In the genomic region with DNA sequence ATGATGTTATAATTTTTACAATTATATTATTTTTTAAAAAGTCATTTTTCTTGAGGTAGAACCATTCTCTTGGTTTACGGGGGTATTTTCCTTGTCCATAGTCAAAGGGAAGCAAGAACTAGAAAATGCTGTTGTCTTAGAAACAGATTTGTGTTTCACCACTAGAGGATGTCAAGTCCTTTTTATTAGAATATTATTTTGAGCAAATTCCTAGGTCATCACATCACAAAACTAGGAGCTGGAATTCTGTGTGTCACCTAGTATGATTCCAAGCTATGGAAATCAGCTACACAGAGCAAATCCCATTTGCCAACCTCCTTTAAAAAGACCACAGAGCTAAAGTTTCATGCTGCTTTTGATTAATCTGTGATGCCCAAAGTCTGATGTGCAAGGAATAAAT, we compare ENCODE assay signal across 21 mouse cellular contexts. TPM values are rescaled to one million over a fixed set of nuclear protein-coding genes. Genes with fewer than 3 reads are reported as not detected.
DNase-seq lines count a peak whose midpoint lies in the region; ATAC-seq and TF ChIP-seq lines count a peak whose summit lies in the region.
"Had no signal": no experiment of that assay in that cellular context is flagged by ENCODE, and none has a peak within 500 bp of the region (broad histone marks: within the 10 kb centered on the region; RNA-seq: fewer than 3 reads in every experiment).

No protein-coding gene starts in this region.

- no peak for ATAC-seq in liver, postnatal 0 days
- ATAC-seq in liver, embryonic 11.5 days (replicated peaks; ENCODE audit: low FRiP score) = no peak

- TF ChIP-seq EP300 in heart, adult 2 months (IDR thresholded peaks at IDR 0.05; ENCODE audit: insufficient read depth, low read depth, low read length) = no peak
- no peak for TF ChIP-seq EP300 in liver, postnatal 0 days (IDR thresholded peaks at IDR 0.05; ENCODE audit: low read depth)

- peak; percentile 59 for TF ChIP-seq CTCF in heart, adult 2 months (IDR thresholded peaks at IDR 0.05)
- TF ChIP-seq CTCF in liver, postnatal 0 days (IDR thresholded peaks at IDR 0.05; ENCODE audit: low read depth) = peak; percentile 33

- H3K79me2 ChIP-seq in heart, adult 2 months (replicated peaks; ENCODE audit: control insufficient read depth, insufficient read depth, low read length) = no peaks in the 10 kb centered on the region; the same call in 1 of the 2 replicates

- intact Hi-C loops in heart, adult 2 months (cut with DNase I) = loop anchor here (10.0 kb wide), 1 partner anchor 133 kb away; no protein-coding TSS in a partner anchor
- intact Hi-C loops in heart, postnatal 14 days (cut with DNase I) = no loop called here

- peaks cover 3% of the 10 kb centered on the region for H3K27me3 ChIP-seq in heart, adult 2 months (ENCODE audit: control insufficient read depth, insufficient read depth, low read length)
- H3K27me3 ChIP-seq in liver, postnatal 0 days (ENCODE audit: insufficient read depth, low read length) = 0 out of 2 replicates have a peak, but pooled peaks cover 6% of the 10 kb centered on the region
- H3K27me3 ChIP-seq in liver, embryonic 11.5 days (replicated peaks; ENCODE audit: control insufficient read depth, insufficient read depth, low read length) = peaks cover 11% of the 10 kb centered on the region

- H3K4me1 ChIP-seq in heart, adult 2 months (ENCODE audit: control insufficient read depth, insufficient read depth, low read length) = peaks cover 2% of the 10 kb centered on the region; the same call in 1 of the 2 replicates
- peaks cover 8% of the 10 kb centered on the region for H3K4me1 ChIP-seq in liver, postnatal 0 days (ENCODE audit: insufficient read depth)
- peaks cover 15% of the 10 kb centered on the region for H3K4me1 ChIP-seq in liver, embryonic 11.5 days (replicated peaks; ENCODE audit: control insufficient read depth, insufficient read depth, low read length)

- no peaks in the 10 kb centered on the region for H3K9me3 ChIP-seq in liver, postnatal 0 days (ENCODE audit: low read length)
- no peaks in the 10 kb centered on the region for H3K9me3 ChIP-seq in liver, embryonic 11.5 days (ENCODE audit: control insufficient read depth, low read length)
- H3K9me3 ChIP-seq: embryonic facial prominence, embryonic 13.5 days; hindbrain, embryonic 10.5 days; limb, embryonic 13.5 days; megakaryocyte, embryonic 14.5 days; neural tube, embryonic 12.5 days had no signal

- no peaks in the 10 kb centered on the region for H3K36me3 ChIP-seq in heart, adult 2 months (ENCODE audit: control insufficient read depth, insufficient read depth, low read length)
- no peaks in the 10 kb centered on the region for H3K36me3 ChIP-seq in liver, postnatal 0 days (replicated peaks; ENCODE audit: insufficient read depth, low read length)
- H3K36me3 ChIP-seq in liver, embryonic 11.5 days (ENCODE audit: control insufficient read depth, insufficient read depth, low read length) = no peaks in the 10 kb centered on the region
- H3K36me3 ChIP-seq: embryonic facial prominence, embryonic 13.5 days; hindbrain, embryonic 10.5 days; limb, embryonic 13.5 days; neural tube, embryonic 12.5 days had no signal

- DNase-seq in heart, adult 2 months = no peak
- DNase-seq in heart, postnatal 14 days = no peak
- no peak for DNase-seq in liver, postnatal 0 days
- no peak for DNase-seq in liver, embryonic 11.5 days (ENCODE audit: low spot score)
- peak; percentile 58 for DNase-seq in 416B (ENCODE audit: low read depth)
- peak; percentile 75 for DNase-seq in Muller cell, postnatal 12 days (ENCODE audit: inconsistent ontology term)
- no peak for DNase-seq in right cerebral cortex, postnatal 4 days
- DNase-seq in adrenal gland, postnatal 4 days (ENCODE audit: low spot score in 2 of 2) = no peak
- DNase-seq: cerebellum, adult 9-11 months; heart, adult 18-20 months; kidney, adult 8-10 months; kidney, postnatal 36 days; spleen, adult 18-20 months; thymus, adult 18-20 months; thymus, postnatal 4 days had no signal

- TF ChIP-seq POLR2A in heart, adult 2 months (IDR thresholded peaks at IDR 0.05; ENCODE audit: insufficient read depth, low read depth, low read length) = no peak

- no peak overlapping the region for H3K27ac ChIP-seq in heart, adult 2 months
- H3K27ac ChIP-seq in liver, postnatal 0 days (ENCODE audit: low read depth) = no peak overlapping the region
- H3K27ac ChIP-seq in liver, embryonic 11.5 days (ENCODE audit: low read depth, low read length) = no peak overlapping the region
- H3K27ac ChIP-seq: embryonic facial prominence, embryonic 13.5 days; hindbrain, embryonic 10.5 days; limb, embryonic 13.5 days; liver, embryonic 14.5 days; neural tube, embryonic 12.5 days had no signal

- H3K4me2 ChIP-seq in liver, postnatal 0 days (ENCODE audit: low read depth, low read length) = no peak overlapping the region
- H3K4me2 ChIP-seq in liver, embryonic 11.5 days = no peak overlapping the region
- H3K4me2 ChIP-seq: embryonic facial prominence, embryonic 13.5 days; limb, embryonic 13.5 days; neural tube, embryonic 12.5 days had no signal

- no peak overlapping the region for H3K4me3 ChIP-seq in heart, adult 2 months
- no peak overlapping the region for H3K4me3 ChIP-seq in liver, postnatal 0 days (ENCODE audit: low read depth, low read length)
- no peak overlapping the region for H3K4me3 ChIP-seq in liver, embryonic 11.5 days (ENCODE audit: low read depth, low read length)
- H3K4me3 ChIP-seq: embryonic facial prominence, embryonic 13.5 days; hindbrain, embryonic 10.5 days; limb, embryonic 13.5 days; megakaryocyte, embryonic 14.5 days; neural tube, embryonic 12.5 days had no signal

- H3K9ac ChIP-seq in heart, adult 2 months (ENCODE audit: low read depth, low read length) = no peak overlapping the region
- H3K9ac ChIP-seq in liver, postnatal 0 days (replicated peaks) = no peak overlapping the region
- H3K9ac ChIP-seq in liver, embryonic 11.5 days (ENCODE audit: low read depth, low read length) = no peak overlapping the region
- H3K9ac ChIP-seq: embryonic facial prominence, embryonic 13.5 days; limb, embryonic 13.5 days; liver, embryonic 14.5 days; neural tube, embryonic 12.5 days had no signal

- WGBS in heart, adult 2 months = 88% methylated on average over 1 of the region's 1 CpGs
- 72% methylated on average over 1 of the region's 1 CpGs for WGBS in liver, postnatal 0 days (ENCODE audit: insufficient replicate concordance)
- WGBS in liver, embryonic 11.5 days = 78% methylated on average over 1 of the region's 1 CpGs

RNA-seq across cellular contexts. Expression of a gene that starts 3.9 kb away (rescaled TPM):
- 10 to 100 TPM; 17.9 to 19.3 TPM for total RNA-seq in heart, adult 2 months (2021)
- polyA plus RNA-seq in heart, adult 2 months (2012; rRNA removed) = 5.8 and 6.6 TPM in 2 replicates
- total RNA-seq in heart, postnatal 14 days (2021) = 10 to 100 TPM; 17.4 to 20.9 TPM
- 6.1 and 6.8 TPM in 2 replicates for polyA plus RNA-seq in liver, postnatal 0 days (2015; fragmentation: Nextera tagmentation; extraction: Ambion mirVana)
- polyA plus RNA-seq in liver, embryonic 11.5 days (2014; fragmentation: Nextera tagmentation; extraction: Ambion mirVana) = 6.4 and 7.2 TPM in 2 replicates
- 10 to 100 TPM; 34.3 to 44.6 TPM for total RNA-seq in adrenal gland, postnatal 4 days (2021)

Comparison
In these comparisons a context has a peak if more than half of its experiments do, and no peak if none do; other contexts are left out.
1. DNase-seq: peak in 416B (single experiment) and Muller cell, postnatal 12 days (single experiment); none in heart, adult 2 months (0 of 2), heart, postnatal 14 days (0 of 2), liver, postnatal 0 days (single experiment), liver, embryonic 11.5 days (single experiment), right cerebral cortex, postnatal 4 days (single experiment) and adrenal gland, postnatal 4 days (0 of 2).